Mouse (Mus musculus): ENCODE measurements at regions not wholly inside any gene's neighbourhood (a gene's known extent, or its start where the extent isn't known, plus 50 kb on each side); places are given as distances from the start of the nearest gene placed in this dataset.
A peak's percentile ranks its signal among the peaks of the same experiment; 100 is the strongest.

DNA sequence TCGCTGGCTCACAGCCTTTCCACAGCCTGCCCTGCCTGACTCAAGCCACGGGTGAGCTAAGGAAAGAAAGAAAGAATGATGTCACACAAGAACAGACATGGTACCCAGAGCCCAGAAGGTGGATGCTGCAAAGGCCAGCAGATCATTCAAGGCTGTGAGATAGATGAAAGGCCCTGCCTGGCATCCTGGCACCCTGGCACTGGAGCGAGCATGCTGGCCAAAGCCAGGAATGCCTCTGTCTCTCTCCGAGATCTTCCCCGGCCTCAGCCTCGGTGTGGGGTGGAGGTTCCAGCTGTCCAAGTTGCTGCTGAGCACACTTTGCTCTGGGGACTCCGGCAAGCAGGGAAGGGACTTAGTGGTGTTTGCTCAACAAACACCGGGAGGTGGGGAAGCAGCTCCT is 116.4 kb upstream of the Lhx5 start:
- no peak for DNase-seq

DNA sequence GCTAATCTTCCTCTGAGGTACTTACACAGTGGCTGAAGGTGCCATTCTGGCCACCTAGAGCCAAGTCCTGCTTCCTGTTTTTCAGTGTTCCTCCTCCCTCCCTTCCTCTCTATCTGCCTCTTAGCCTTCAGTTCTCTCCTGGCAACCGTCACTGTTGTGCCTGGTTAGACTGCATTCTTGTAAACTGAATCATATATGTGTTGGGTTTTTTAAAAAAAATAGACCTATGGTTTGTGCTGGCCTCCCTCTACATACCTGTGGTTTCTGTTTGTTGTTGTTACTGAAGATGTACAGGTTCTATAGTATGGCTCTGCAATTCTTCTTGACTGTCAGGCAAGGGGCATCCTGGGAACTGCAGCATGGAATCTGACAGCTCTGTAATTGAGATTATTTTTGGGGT is 112.5 kb upstream of the Lhx5 start:
- DNase-seq, result no peak

DNA sequence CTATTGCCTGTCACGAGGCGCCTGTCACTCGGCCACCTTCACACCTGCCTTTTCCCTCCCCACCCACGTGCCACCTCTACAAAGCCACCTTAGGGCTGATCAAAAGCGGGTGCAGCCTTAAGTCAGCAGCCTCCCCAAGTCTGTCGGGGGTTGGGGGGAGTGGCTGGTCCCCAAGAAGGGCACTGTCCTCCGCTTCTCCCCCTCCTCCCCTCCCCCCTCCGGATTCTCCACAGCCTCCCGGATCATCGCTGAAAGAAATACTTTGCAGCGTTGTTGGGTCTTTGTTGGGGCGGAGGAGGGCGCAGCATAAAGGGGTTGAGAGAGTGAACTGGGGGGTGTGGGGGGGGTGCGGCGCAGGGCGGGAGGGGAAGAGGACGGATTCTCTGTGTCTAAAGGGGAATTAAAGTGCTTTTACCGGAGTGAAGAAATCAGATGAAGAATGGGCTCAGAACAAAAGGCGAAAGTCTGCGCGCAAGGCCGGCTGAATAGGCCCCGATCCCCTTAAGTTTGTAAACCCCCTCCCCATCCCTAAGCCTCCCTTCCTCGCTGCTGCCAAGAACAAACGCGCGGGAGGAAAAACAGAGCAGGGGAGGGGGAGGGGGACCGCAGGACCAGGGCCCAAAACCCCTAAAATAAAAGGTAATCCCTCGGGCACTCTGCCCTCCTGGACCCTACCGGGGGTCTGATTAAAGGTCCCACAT is 109.3 kb upstream of the Lhx5 start:
- no peak for DNase-seq

DNA sequence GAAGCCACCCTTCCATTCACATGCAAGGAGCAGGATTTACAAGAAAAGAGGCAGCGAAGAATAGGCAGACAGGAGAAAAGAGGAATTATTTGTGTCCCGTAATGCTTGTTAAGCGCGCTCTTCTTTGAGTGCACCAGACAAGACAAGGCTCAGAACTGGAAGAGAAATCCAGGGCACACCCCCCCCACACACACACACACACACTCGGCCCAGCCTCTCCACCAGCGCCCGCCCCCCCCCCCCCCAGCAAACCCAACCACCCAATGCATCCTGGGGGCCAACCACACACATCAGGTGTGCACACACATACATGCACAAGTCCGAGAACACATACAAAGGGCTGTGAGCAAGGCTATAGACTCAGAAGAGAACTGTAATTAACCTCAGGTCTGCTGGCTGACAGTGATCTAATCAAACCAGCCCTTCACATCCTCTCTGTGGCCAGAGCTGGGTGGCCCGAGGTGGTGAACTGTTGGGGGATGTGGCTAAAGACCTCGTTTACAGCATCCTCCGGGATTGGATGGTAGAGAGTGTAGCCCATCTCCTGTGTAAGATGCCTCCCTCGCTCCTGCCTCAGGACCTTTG is 108.7 kb upstream of the Lhx5 start:
- DNase-seq, result no peak

DNA sequence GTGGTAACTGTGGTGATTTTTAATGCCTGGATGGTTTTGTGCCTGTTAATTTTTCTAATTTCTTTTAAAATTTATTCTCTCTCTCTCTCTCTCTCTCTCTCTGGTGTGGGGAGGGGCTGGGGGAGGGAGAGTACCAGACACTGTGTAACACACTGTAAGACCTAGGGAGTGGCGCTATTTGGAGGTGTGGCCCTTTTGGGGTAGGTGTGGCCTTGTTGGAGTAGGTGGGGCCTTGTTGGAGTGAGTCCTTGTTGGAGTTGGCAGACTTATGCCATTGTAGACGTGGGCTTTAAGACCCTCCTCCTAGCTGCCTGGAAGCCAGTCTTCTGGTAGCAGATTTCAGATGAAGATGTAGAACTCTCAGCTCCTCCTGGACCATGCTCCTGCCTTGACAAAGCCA is 107.4 kb upstream of the Lhx5 start:
- DNase-seq, result no peak

DNA sequence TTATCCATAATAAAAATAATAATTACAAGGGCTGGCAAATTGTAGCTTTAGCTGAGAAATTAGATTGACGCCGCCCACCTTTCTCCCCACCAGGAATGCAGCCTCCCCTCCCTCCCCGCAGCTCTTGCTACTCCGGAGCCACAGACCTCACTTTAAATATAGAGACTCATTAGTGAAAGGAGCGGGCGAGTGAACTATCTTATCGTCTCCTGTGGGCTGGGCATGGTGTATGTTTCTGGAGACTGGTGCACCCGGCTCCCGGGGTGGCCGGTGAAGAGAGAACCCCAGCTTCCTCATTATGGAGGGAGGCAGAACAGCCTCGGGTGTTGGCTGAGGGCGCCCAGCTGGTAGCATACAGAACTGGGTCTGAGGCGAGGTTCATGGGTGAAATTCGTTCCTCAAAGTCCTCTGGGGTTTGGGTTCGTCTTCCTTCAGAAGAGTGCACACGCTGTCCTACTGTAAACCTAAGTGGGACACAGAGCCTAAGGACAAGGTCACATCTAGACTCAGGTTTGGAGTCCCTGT is 106.1 kb upstream of the Lhx5 start:
- no peak for DNase-seq

DNA sequence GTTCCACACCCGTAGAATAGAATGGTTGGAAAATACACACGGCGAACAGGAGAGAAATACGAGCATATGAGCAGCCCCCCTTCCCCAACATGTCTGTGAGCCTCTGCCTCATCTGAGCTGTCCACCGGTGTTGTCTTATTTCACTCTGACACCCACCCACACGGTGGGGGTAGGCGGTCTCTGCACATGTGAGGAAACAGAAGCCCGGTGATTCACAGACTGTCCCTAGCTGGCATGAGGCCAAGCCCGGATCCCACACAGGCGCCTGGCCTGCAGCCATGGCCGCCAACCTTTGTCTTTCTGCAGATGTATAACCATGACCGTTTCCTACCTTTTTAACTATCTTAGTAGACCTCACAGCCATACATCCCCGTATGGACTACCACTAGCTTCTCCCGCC is 99.5 kb upstream of the Lhx5 start:
- peak; percentile 61 to 63 for DNase-seq

DNA sequence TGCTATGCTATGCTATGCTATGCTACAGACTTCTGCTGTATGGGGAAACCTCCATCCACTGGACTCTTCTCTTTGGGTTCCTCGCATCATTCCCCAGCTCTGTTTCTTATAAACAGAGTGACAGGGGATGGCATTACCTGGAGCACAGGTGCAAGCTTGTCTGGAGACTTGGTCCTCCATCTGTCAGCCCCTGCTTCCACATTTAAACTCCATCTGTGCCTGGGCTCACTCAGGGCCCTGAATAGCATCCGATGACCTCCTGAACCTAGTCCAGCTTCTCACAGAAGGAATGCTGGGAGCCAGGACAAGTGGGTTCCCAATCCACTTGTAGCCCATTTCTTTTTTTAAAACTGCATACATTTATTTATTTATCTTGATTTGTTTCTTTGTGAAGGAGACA is 92.3 kb upstream of the Lhx5 start:
- DNase-seq, result no peak

DNA sequence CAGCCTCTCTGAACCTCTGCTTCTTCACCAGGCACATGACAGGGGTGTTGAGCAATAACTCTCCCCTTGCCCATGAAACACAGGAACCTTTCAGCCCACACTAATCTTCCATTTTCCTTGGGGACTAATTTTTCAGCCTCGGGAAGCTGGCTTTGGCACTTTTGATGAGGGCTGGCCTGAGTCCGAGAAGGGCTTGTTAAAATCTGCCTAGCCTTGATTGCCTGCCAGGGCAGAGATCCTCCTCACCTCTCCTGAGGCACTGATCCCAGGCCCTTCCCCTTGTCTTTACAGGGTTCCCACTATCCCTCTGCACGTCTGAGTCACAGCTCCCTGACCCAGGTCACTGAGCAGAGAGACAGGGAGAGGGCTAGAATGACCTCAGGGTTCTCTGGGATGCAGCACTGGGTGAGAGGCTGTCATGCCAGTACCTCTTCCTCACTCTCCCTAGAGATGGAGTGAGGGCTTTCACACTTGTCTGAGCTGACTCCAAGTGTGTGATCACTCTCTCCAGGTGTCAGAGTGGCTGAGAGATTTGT is 90.7 kb upstream of the Lhx5 start:
- no peak for DNase-seq

DNA sequence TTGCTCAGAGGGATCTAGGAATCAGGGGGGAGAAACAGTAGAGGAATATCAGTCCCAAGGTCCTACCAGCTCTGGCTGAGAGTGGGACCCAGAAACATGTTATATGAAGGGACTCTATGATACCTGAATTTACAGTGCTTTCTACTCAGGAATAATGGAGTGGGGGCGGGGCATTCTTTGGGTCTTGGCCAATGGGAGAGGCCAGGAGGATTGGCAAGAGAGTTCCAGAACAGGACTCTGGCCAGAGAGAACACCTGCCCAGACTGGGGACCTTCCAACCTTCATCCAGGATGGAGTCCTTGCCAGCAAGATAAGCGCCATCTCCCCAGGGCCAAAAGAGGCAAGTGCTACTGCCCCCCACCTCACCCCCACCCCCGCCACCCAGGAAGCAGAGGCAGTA is 81.0 kb upstream of the Lhx5 start:
- DNase-seq, result no peak

DNA sequence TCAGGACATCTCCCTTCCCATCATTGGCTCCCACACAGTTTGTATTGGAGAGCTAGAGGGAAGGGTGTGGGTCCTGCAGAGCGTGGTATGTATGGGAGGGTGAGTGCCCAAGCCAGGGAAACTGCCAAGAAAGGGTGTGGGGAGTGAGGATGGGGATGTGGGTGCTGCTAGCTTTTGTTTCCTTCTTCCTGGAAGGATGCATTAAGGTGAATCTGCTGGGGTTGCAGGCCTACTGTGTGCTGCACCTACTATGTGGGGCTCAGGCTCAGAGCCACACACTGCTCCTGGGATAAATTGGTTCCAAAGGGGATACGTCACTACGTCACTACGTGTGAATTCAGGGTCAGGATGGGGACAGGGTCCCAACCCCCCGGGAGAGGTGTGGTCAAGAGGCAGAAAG is 79.7 kb upstream of the Lhx5 start:
- no peak for DNase-seq

DNA sequence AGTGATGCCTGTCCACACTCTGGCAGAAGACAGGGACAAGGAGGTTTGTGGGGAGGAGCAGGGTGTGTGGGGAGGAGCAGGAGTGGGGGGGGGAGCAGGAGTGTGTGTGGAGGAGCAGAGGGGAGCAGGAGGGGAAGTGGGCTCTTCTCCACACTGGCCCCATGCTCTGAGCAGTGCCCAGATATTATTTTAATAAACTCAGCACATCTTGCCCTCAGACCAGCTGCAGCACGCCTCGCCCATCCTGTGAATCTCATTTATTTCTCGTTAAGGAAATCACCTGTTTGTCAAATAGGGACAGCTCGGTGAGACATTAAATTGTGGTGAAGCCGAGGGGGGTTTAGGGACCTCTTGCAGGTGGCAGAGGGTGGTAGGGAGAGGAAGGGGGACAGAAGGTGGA is 77.8 kb upstream of the Lhx5 start:
- no peak for DNase-seq

DNA sequence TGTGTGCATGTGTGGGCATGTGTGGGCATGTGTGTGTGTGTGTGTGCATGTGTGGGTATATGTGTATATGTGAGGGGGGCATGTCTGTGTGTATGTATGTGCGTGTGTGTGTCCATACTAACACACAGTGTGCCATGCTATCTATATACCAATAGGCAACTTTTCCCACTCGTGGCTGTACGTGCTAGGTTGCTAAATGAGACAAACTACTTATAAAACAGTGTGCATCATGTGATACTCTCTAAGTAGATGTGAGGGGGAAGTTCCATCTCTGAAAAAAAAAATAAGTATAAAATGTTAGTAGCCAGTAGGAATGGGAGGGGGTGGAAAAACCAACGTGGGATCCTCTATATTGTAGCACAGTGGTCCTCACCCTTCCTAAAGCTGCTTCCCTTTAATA is 74.5 kb upstream of the Lhx5 start:
- DNase-seq, result no peak

DNA sequence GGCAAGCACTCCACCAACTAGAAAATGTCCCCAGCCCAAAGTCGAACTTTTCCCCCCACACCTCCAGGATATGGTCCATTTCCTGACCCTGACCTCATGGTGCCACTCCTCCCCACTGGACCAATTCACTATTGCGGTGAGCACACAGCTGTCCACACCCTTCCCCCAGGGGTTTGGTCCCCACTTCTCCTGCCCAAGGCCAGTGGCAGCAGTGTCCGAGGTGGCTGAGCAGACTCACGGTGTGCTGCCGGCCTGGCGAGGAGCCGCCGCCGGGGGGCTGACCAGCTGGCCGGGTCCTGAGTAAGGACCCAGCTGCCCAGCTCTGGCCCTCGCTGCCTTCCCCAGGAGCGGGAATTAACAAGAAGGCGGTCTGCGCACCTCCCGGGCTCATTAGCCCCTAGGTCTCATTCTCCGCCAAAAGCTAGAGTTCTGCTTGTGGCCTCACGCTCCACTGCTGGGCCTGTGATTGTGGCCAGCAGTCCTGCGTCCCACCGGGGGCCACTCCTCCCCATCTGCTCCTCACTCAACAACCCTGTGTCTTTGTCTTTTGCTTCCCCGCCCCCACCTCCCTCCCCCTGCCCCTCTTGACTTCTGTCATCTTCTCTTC is 73.3 kb upstream of the Lhx5 start:
- no peak for DNase-seq

DNA sequence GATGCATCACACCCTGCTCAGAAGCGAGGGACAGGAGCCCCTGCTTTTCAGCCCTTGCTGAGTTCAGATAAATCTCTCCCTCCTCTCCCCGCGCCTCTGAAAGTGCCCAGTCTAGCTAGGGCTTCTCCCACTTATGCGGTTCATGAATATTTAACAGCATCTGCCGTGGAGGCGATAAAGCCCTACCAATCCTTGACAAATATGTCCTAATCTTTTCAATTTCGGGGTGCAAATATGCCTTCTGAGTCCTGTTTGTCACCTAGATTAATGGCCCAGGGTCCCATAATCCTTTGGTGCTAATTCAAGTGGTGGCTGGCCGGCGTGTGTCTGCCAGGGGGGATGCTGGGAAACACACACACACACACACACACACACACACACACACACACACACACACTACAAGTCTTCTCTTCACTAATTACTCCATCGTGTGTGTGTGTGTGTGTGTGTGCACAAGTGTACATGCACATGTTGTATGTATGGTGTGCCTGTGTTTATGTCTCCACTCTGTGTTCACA is 65.5 kb upstream of the Lhx5 start:
- DNase-seq, result no peak

DNA sequence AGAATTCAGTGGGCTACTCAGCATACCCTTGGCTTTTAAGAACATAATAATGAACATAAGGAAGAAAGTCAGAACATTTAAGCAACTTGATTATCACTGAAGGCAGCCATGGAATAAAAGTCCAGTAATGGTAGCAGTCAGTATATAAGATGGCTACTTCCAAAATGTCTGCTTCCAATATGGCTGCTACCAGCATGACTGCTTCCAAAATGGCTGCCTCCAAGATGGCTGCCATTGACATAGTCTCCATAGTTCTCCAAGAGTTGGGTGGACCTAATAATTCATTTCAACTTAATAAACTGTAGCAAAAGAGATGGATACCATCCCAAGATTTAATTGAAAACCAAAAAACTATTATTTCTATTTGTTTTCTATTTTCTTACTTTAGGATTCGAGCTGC is 62.7 kb upstream of the Lhx5 start:
- DNase-seq, result no peak

DNA sequence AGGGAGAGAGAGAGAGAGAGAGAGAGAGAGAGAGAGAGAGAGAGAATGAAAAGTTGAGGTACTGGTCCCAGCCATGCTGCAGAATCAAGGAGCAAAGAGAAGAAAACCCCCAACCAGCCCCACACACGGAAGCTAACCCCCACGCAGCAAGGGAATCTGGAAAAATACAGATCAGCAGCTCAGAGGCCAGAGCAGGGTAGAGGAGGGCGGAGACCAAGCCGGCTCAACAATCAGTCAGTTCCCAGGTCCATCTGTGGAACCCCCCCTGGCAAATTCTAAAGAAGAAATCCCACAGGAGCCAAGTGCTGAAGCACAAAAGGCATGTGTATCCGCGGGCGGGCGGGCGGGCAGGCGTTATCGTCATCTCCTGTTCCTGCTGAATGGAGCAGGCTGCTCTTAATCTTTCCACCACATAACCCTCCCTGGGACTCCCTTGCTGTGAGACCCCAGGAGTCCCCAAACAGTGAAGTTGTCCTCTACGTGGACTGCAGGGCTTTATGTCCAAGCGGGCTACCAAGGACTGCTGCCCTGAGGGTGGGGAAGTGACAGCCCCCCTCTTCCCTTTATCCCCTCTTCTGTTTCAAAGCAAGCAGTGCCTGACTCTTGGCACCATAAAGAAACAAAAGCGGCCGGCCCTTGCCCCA is 60.2 kb upstream of the Lhx5 start:
- DNase-seq, result no peak

DNA sequence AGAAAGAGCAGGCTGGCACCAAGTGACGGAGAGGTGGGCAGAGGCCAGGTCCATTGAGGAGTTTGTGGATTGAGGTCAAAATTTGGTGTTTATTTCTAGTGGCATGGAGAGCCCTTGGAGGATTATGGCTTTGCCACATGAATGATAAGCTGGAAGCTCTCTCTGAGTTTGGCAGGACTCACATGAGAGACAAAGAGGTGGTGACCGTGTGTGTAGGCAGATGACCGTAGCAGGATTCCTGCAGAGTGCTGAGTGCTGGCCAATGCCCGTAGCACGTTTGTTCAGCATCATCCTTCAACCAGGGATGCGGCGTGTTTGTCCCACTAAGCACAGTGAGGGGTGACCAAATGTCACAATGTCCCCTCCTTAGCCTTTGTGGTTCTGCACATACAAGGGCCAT is 58.1 kb upstream of the Lhx5 start:
- no peak for DNase-seq
